Mouse (Mus musculus): Measurements from ENCODE around the gene Cyp2g1.

DNA sequence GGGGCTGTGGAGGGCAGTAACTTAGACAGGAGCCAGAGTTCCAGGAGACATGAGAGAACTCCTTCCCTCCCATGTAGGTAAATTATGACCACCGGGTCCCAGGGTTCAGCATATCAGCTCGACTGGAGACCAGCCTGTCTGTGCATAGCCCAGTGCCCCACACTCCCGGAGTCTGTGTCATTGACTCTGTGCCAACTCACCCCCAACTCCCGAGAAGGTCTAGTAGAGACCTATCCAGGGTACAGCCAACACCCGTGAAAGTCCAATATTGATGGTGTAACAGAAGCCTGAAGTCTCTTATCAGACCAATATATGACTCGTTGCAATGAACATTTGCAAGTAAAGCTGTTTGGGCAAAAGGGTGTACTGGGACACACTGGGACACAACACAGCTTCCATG, 18.7 kb upstream of the Cyp2g1 start:
- no peak for TF ChIP-seq CTCF (IDR thresholded peaks at IDR 0.05; ENCODE audit: extremely low read depth, insufficient read depth, low read length)
- no peak for TF ChIP-seq POLR2A (IDR thresholded peaks at IDR 0.05; ENCODE audit: extremely low read depth, insufficient read depth, low read length)
